Mouse (Mus musculus) granulocyte monocyte progenitor cell, adult 5-6 weeks (primary cell): ENCODE results near the gene Hamp. TPM values are rescaled to one million over a fixed set of nuclear protein-coding genes. Genes with fewer than 3 reads are reported as not detected.
"Not testable (repeated sequence)": the region's sequence is repeated elsewhere in the genome, so short reads cannot be mapped to it uniquely, and the experiment has no call there.

Experiments
- ATAC-seq: replicated peaks from 2 replicates; pipeline ENCODE4 v1.8.0; 2016; ENCODE audit warnings: mild to moderate bottlenecking, moderate TSS enrichment, inconsistent platforms; ENCODE audit not compliant: poor library complexity, severe bottlenecking
- total RNA-seq, 2 experiments: library from RNA; stranded (forward) in 1 of 2; stranded (reverse) in 1 of 2; fragments of 200-712, 200-1000 nt in 1 of 2; fragments of >200 nt in 1 of 2; fragmentation: Nextera tagmentation in 1 of 2; gene quantifications; 2 replicates each; pipeline ENCODE4 v1.2.3; 2014 to 2017

Hamp gene
- total RNA-seq, 2 experiments from 2014 or later, result not detected

DNA sequence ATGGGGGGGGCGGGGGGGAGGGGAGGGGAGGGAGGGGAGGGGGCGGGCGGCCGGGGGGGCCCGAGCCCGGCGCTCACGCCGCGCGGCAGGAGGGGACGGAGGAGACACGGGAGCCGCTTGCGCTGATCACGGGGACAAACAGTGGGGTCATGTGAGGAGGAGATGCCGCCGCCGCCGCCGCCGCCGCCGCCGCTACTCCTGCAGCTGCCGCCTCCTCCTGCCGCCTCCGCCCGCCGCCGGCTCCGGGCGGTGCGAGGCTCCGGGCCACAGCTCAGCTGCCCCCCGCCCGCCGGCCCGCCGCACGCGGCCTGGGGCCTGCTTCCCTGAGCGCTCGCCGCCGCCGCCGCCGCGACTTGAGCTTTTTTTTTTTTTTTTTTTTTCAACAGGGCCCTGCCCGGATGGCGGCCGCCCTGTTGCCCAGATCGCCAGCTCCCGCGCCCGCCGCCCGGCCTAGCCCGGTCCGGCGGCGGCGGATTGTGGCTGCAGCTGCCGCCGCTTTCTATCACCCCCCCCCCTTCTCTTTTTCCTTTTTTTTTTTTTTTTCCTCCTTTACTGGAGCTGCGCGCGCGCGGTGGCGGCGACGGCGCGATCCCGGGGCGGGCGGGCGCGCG lies 13.0 kb upstream of the Hamp start, which contains the start of gene Usf2:
TSS of gene Usf2 (minus strand) at position 48 of the 611 bp plus-strand sequence.
- peak; percentile 24 for ATAC-seq

DNA sequence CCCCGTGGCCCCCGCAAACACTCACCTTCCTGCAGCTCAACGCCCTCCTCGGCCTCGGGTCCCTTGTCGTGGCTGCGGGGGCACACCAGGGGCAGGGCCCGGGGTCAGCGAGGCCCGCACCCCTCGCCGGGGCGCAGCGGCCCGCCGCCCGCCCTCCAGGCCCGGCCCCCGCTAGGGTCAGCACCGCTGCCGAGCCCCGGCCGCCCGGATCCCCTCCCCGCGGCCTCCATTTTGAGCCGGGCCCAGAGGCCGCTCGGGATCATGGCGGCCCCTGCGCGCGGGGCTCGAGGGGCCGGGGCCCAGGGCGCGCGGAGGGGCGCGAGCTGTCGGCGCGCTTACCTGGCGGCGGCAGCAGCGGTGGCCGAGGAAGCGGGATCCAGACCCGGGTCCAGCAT lies 12.5 kb upstream of the Hamp start:
- ATAC-seq, result no peak

- peak; percentile 44 for ATAC-seq
Observed at GRCm38 (mm10) chr7:30955584-30956356, 11.9 kb upstream of the Hamp start.

DNA sequence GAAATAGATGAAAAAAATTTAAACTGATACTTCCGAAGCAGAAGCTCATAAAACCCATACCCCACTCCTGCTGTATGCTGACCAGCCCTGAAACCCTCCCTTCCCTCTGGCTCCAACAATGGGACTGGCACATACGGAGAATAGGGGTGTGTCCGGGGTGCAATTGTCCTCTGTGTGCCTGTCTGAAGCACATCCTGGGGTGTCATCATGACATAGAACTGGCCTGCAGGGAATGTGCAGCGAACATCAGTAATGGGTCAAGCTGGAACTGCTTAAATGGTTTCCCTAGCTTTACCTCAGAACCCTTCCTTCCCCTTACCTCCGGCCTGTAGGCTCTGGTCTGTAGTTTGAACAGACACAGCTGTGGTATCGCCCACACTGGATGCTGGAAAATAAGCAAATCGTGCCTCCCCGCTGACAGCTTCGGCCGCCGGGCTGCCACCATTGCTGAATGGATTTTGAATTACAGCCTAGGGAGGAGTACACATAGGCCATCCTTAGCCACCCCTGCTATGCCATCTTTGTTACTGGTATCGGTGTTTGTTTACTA lies 11.2 kb upstream of the Hamp start:
- ATAC-seq, result no peak

- 0 out of 2 replicates have a peak, but pooled peaks have one; percentile 4 for ATAC-seq
Observed at GRCm38 (mm10) chr7:30954036-30954435, 10.2 kb upstream of the Hamp start.

GRCm38 (mm10) chr7:30953459-30953858 lies 9.6 kb upstream of the Hamp start:
- ATAC-seq, result peak; percentile 64

DNA sequence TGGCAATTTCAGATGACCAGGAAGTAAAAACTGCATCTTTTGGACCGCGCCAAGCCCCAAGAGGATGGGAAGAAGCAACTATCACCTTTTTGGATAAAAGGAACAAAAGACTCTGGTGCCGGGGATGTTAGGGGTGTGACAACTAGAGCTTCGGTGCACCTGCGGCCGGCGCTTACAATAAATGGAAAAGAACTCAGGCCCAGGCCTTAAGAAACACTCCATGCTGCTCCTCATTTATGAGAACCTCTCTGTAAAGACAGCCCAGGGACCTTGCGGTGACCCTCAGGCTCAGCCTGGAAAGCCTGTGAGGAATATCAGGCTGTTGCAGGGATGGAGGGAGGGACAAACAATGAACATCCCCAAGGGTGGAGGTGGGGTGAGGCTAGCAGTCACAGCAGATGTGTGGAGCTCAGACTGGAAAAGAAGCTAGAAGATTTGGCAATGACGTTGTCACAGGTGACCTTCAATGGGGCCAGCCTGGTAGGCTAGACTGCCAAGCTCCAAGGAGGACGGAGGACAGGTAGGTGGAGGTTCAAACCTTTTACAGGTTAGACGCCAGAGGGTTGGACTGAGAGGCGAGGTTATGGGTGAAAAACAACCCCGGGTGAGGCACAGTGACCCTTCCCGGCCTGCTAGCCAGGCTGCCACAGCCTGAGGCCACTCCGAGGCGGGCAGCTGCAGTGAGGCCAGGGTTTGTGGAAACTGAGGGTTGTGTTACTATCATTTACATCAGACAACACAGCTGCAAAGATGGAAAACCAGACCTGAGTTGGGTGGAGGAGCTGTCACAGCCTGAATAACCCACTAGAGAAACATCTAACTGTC lies 8.8 kb upstream of the Hamp start:
- no peak for ATAC-seq

- not testable (repeated sequence) for ATAC-seq
Observed at GRCm38 (mm10) chr7:30949902-30950301, 6.1 kb upstream of the Hamp start.

- no peak for ATAC-seq
Observed at GRCm38 (mm10) chr7:30945876-30946275, 2.0 kb upstream of the Hamp start.

GRCm38 (mm10) chr7:30945466-30945865 lies 1.6 kb upstream of the Hamp start:
- not testable (repeated sequence) for ATAC-seq

DNA sequence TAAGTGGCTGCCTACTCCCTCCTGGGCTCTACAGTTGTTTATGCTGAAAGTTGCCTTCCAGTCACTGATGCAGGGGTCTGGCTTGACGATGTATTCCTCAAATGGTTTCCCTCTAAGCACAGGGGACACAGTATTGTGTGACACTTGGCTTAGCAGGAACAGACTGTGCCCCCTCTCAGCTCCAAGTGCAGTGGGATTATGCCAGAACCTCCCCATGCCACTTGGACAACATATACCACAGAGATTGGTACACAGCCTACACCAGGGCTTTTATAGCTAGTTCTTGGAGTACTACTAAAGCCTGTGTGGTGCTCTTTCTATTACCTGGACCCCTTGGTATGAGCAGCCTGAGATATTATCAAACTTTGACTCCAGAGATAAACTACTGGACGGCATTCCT lies 874 bp upstream of the Hamp start:
- ATAC-seq, result not testable (repeated sequence)

DNA sequence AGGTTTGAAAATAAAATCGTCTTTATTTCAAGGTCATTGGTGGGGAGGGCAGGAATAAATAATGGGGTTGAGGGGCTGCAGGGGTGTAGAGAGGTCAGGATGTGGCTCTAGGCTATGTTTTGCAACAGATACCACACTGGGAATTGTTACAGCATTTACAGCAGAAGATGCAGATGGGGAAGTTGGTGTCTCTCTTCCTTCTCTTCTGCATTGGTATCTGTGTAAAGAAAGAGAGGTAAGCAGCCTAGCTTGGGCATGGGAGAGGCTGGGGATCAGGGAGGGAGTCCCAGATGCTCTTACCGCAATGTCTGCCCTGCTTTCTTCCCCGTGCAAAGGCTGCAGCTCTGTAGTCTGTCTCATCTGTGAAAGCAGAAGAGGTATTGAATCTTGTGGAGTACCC lies 1.5 kb downstream of the Hamp start:
- ATAC-seq, result peak; percentile 94

DNA sequence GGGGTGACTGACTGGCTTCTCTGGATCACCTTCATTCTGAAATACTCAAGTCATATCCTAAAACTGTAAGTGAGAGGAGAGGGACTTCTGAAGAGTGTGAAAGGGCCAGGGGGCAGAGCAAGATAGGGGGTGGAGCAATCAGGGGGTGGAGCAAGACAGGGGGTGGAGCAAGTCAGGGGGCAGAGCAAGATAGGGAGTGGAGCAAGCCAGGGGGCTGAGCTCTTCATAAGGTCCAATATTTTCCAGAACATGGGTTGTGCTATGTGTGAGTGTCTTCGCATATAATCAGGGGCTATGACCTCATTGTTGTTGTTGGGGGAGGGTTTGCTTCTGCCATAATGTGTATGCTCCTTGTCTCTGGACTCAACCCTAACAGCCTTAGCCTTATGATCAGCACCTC lies 3.8 kb downstream of the Hamp start:
- 0 out of 2 replicates have a peak, but pooled peaks have one; percentile 9 for ATAC-seq

GRCm38 (mm10) chr7:30935422-30936099 lies 8.3 kb downstream of the Hamp start:
- peak; percentile 94 for ATAC-seq

DNA sequence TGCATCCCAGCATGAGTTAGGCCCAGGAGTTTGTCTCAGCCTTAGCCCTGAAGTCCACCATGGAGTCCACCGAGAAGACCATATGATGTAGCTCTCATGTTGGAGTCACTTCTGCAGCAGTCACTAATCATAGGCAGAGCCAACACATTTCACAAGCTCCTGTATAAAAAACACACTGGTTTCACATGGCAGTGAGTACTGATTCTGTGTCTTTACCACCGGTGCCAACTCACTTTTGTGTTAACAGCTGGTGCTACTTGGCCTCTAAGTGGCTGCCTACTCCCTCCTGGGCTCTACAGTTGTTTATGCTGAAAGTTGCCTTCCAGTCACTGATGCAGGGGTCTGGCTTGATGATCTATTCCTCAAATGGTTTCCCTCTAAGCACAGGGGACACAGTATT lies 19.3 kb downstream of the Hamp start, which contains the start of gene Hamp2:
TSS of gene Hamp2 (minus strand) at position 101 of the 400 bp plus-strand sequence.
- ATAC-seq, result not testable (repeated sequence)

DNA sequence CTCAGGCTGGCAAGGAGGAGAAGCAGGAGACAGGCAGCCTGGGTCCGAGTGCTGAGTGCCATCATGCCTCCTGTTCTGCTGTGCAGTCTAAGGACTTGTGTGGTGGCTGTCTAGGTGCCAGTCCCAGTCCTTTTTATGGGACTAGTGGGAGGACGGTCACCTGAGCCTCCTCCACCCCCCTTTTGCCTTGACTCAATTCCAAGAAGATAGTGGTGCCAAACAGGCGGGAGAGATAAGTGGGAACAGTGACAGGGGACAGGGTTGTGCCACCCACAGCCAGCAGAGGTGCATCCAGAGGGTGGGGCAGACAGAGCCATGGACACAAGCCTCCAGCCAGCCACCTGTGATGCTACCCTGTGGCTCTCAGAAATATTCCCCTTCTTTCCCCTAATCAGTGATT lies 19.8 kb downstream of the Hamp start:
- ATAC-seq, result no peak

GRCm38 (mm10) chr7:30922490-30922889 lies 21.3 kb downstream of the Hamp start:
- peak; percentile 80 for ATAC-seq

GRCm38 (mm10) chr7:30920217-30920616 lies 23.6 kb downstream of the Hamp start:
- peak; percentile 60 for ATAC-seq

GRCm38 (mm10) chr7:30917219-30917618 lies 26.6 kb downstream of the Hamp start:
- ATAC-seq, result peak; percentile 73

DNA sequence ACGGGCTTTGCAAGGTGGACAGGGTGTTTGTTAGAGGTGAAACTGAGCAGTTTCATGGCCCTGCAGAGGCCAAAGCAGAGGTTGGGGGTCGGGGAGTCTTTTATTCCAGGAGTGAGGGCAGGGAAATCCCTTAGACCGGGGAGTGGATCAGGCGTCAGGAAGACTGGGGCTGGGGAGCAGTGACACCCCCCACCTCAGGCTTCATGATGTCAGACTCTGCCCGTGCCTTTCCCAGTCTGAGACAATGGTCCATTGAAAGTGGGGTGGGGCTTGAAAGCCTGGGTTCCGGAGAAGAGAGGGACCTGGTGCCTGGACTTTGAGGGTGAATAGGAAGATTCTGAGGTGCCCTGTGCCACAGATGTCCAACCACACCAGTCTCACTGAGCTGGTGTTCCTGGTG lies 27.1 kb downstream of the Hamp start:
- no peak for ATAC-seq
